Mouse (Mus musculus): ENCODE results near the gene Fam240b. TPM values are rescaled to one million over a fixed set of nuclear protein-coding genes. Genes with fewer than 3 reads are reported as not detected.

The Fam240b gene
- polyA plus RNA-seq, 1 experiment, result not detected

DNA sequence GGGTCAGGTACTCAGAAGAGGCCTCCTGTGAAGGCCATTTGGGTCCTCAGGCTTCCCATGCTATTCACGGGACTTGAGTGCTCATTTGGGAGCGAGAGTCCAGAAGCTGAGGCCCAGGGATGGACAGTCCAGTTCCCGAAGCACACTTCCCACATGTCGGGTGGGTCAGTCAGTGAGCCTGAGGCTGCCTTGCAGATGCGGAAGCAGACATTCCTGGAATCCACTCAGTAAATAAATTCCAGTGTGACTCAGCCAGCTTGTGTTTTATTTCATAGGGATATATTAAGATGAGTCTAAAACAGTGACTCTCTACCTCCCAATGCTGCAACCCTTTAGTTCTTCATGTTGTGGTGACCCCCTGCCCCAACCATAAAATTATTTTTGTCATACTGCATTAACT lies 58.1 kb downstream of the Fam240b start:
- no peak for DNase-seq (ENCODE audit: low spot score)

DNA sequence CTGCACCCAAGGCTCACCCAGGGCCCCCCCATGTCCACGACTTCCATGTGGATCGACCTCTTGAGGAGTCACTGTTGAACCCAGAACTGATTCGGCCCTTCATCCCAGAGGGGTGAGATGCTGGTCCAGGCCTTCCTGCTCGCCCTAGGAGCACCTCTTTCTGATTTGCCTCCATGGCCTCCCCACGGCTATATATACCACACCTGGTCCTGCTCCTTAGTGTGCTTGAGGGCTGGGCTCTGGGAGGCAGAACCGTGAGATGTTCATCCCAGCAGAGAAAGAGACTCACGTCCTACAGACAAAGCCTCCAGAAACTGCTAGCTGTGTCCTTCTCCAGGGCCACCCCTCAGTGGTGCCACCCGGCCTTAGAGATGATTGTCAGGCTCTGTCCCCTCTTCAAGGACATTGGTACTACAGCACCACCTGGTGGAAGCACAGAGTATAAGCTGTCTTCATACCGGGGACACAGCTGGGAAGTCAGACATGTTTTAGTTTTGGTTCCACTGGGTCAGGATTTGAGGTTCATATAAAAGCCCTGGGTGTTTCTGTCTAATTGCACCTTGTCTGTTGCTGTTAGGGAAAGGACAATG lies 58.6 kb downstream of the Fam240b start:
- DNase-seq (ENCODE audit: low spot score), result no peak

DNA sequence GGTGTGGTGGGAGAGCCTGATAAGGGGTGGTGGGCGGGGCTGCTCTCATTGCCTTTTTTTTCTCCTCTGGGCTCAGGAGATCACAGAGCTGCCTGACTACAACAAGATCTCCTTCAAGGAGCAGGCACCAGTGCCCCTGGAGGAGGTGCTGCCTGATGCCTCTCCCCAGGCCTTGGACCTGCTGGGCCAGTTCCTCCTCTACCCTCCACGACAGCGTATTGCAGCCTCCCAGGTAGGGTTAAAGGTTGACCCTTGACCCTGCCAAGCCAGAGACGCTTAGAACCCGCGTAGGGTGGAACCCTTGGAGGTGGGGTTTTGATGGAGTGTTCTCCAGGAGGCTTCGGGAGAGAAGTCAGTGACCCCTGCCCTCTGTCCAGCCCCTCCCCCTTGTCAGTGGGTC lies 59.8 kb downstream of the Fam240b start:
- DNase-seq (ENCODE audit: low spot score), result no peak

DNA sequence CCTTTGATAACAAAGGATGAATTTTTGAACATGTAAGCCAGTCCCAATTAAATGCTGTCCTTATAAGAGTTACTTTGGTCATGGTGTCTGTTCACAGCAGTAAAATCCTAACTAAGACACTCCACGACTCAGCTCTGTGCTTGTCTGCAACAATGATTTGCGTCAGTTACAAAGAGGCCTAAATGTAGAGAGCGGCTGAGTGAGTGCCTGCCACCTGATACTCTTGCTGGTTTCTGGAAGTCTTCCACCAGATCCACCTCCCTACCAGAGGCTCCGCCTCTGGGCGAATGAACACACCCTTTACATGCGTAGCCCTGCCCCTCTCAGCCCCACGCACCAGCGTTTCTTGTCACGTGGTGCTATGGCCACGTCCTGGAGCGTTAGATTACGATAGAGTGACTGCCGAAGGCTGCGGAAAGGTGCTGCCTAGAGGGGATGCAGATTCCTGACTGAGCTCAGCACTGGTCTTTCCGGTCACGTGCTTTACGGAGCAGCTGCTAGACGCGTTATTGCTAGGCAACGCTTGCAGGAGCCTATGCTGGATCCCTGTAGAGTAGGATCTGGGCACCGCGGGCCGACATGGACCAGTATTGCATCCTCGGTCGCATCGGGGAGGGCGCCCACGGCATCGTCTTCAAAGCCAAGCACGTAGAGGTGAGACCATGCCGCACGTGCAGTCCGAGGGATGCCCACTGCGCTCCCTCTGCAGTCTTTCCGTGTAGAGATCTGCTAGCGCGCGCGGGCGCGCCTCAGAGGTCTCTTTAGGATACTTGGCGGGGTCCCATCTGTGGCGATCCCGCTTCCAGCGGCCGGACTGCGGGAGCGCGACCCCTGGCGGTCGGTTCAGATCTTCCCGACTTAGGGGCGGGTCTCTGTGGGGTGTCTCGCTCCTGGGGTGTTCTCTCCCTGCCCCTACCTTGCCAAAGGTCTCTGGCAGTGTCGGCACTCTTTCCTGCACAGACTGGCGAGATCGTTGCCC lies 65.3 kb downstream of the Fam240b start, which contains the start of gene Cdk20:
TSS of gene Cdk20 (plus strand) at position 298 of the 979 bp plus-strand sequence.
- peak; percentile 67 for DNase-seq (ENCODE audit: low spot score)

Other genes with a start within 250 kb of the Fam240b start
- 11.7 and 12.5 TPM in 2 replicates for gene Cdc14b, start 222.5 kb downstream of the Fam240b start, polyA plus RNA-seq (2012; rRNA removed)
- 52.8 and 61.5 TPM in 2 replicates for gene Aaed1, start 185.1 kb downstream of the Fam240b start, polyA plus RNA-seq (2012; rRNA removed)
- 265 and 306 TPM in 2 replicates for gene Ctsl, start 126.9 kb downstream of the Fam240b start, polyA plus RNA-seq (2012; rRNA removed)
- gene Cdk20, start 65.5 kb downstream of the Fam240b start, polyA plus RNA-seq (2012; rRNA removed), result 8.2 and 8.6 TPM in 2 replicates